Mouse (Mus musculus) lung, postnatal 10 days (tissue): ENCODE measurements around the gene Gm5475.

Source experiments
- DNase-seq: peaks from one replicate; pipeline ENCODE4 v3.0.0; 2021

Gm5475 gene

DNA sequence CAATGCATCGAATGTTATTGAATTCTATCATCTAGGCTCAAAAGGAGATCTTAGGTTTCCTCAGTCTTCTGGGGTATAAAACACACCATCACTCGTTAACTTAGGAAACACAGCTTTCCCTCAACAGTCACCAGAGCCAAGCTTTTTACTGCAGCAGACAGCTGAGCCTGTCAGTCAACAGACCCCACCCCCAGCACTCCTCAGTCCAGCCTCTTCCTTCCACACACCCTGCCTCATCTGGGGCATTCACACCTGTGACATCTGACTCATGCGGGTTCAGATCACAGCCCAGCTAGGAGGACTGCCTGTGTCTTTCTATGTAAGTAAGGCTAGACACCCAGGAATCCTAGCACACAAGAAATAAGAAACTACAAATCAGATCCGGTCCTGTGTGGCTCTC is 7.9 kb upstream of the Gm5475 start:
- no peak for DNase-seq

GRCm38 (mm10) chr15:100414942-100415341 is 7.0 kb upstream of the Gm5475 start:
- no peak for DNase-seq

DNA sequence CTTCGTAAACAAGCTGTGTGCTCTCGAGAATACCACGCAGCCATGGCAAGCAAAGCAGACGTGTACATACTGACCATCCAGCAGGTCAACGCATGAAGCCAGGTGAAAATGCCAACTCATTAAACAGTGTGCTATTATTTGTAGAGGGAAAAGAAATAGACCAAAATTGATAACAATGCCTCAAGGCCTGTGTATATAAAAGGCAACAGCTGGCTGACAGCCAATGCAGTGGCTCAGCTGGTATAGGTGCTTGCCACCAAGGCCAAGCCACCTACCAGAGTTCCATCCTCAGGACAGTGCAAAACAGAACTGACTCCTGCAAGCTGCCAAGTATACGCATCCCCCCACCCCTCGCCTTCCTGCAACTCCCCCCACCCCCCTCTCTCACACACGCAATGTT is 6.3 kb upstream of the Gm5475 start:
- no peak for DNase-seq

- DNase-seq: no peak
Observed at GRCm38 (mm10) chr15:100417854-100418450, 4.0 kb upstream of the Gm5475 start.

DNA sequence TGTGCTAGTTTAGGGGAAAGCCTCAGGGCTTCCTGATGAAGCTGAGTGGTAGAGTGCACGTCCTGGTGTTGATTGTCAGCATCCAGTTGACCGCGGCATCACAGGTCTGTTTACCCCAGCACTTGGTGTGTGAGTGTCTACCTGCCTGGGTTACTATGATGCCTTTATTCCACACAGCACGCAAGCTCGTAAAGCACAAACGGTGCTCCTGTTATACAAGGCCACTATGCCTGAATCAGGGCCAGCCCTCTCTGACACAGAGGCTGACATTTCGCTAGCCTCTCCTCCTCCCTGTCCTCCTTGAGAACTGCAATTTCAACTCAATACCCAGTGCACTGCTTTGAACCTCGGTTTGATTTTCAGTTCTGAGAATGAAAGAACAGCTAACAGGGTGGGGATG is 2.6 kb upstream of the Gm5475 start:
- no peak for DNase-seq

GRCm38 (mm10) chr15:100419901-100420745 is 1.8 kb upstream of the Gm5475 start:
- DNase-seq: no peak

GRCm38 (mm10) chr15:100421059-100421757 is 739 bp upstream of the Gm5475 start:
- DNase-seq: no peak

- peak; percentile 37 for DNase-seq
Observed at GRCm38 (mm10) chr15:100422476-100422875, 529 bp downstream of the Gm5475 start.

GRCm38 (mm10) chr15:100422899-100423860 is 1.2 kb downstream of the Gm5475 start:
- DNase-seq: peak; percentile 98

- peak; percentile 59 for DNase-seq
Observed at GRCm38 (mm10) chr15:100423916-100424315, 2.0 kb downstream of the Gm5475 start.

DNA sequence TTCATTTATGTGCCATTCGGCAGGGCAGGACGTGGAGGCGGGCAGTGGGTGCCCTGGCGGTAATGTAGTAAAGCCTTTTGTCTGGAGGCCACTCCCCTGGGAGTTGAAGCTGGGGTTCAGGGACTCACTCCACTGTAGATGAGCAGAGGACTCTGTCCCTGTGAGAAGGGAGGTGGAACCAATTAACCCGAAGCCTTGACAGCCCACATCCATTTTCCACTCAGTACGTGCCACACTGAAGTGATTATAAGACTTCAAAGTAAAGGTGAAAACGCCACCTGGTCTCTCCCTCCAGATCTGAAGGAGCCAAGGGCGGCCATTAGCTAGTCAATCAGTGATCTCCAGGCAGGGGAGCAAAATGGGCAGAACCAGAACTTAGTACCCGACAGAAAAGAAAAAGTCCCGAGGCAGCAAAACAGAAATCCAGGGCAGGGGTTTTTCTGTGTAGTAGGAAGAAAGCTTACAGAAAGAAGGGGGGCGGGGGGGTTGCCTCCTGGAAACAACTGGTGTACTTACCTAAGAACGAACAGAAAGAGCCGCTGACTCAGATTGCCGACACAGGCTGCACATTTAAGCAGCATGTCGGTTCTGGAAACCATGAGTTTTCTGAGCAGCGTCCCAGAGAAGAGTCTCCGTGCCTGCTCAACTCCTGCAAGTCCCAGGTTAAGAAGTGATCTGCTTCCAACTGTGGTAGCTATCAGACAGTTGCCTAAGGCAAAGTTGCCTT is 2.6 kb downstream of the Gm5475 start, which contains the start of gene Slc11a2:
Gene Slc11a2, minus strand, starts transcription at position 677 of the 727 bp plus-strand sequence.
- peak; percentile 32 for DNase-seq

DNA sequence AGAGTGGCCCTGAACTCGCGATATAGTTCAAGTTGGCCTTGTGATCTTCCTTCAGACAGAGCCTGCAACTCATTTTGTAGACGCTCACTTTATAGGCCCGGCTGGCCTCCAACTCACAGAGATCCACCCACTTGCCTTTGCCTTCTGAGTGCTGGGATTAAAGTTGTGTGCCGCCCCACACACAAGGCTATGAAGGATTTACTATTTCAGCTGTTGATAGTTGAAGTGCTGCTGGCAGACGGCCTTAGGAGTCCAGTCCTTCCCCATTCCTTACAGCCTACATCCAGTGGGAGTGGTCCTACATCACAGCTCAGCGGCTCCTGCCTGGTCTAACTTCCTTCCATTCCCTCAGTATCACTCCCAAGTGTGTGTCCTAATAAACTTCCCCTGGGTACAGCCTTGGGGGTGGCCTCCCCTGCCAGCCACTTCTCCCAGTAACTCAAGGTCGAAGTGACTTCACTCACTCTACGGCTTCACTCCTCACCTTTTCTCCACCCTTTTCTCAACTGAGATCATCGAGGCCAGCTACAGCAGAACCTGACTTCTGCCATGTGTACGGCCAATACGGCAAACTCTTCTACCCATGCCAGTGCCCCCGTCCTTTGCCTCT is 6.5 kb downstream of the Gm5475 start:
- peak; percentile 47 for DNase-seq

- no peak for DNase-seq
Observed at GRCm38 (mm10) chr15:100429959-100430565, 8.1 kb downstream of the Gm5475 start.

GRCm38 (mm10) chr15:100433234-100433633 is 11.3 kb downstream of the Gm5475 start:
- DNase-seq: no peak

- DNase-seq: no peak
Observed at GRCm38 (mm10) chr15:100436112-100436511, 14.2 kb downstream of the Gm5475 start.

- no peak for DNase-seq
Observed at GRCm38 (mm10) chr15:100436518-100436917, 14.6 kb downstream of the Gm5475 start.

GRCm38 (mm10) chr15:100443126-100443922 is 21.4 kb downstream of the Gm5475 start:
- DNase-seq: peak; percentile 94

DNA sequence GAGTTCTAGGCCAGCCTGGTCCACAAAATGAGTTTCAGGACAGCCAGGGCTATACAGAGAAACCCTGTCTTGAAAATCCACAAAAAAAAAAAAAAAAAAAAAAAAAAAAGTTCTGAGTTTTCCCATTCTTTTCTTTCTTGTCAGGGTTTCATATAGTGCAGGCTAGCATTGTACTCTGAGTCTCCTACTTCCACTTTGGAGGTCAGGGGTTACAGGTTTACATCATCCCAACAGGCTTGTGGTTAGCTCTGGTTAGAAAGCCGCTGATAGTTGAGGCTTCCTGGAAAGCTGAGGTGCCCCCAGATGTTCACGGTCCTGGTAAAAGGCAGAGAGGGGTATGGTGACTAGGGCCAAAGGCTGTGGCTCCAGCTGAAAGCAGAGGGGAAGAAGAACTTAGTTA is 24.9 kb downstream of the Gm5475 start:
- no peak for DNase-seq

DNA sequence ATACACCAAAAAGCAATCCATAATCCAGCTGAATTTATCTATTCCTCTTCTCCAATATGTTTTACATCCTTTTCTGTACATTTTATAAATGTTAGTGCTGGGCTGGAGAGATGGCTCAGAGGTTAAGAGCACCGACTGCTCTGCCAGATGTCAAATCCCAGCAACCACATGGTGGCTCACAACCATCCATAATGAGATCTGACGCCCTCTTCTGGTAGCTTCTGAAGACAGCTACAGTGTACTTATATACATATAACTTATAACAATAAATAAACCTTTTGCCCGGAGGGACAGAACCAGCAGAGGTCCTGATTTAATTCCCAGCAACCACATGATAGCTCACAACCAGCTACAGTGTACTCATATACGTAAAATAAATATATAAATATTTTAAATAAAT is 26.6 kb downstream of the Gm5475 start:
- DNase-seq: no peak

DNA sequence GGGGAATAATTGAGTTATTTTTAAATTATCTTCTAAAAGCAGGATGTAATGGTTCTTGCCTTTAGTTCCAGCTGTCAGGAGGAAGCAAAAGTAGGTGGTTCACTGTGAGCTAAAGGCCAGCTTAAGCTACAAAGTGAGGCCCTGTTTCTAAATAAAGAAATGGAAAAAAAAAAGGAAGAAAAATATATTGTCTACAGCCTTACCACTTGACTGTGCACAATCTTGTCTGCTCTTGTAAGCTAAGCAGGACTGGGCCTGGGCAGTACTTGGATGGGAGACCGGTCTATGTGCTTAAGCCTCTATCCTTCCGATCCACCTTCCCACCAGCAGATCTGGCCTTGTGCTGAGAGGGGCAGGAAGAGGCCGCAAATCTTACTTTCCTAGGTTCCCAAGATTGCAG is 27.5 kb downstream of the Gm5475 start:
- no peak for DNase-seq
